Mouse (Mus musculus) 3T3-L1 (cell line): ENCODE data around the gene Tdrd1.

Experiments
- DNase-seq: peaks from one replicate; pipeline ENCODE4 v3.0.0-alpha.2; 2015; ENCODE audit warnings: low read depth, low spot score

The Tdrd1 gene

DNA sequence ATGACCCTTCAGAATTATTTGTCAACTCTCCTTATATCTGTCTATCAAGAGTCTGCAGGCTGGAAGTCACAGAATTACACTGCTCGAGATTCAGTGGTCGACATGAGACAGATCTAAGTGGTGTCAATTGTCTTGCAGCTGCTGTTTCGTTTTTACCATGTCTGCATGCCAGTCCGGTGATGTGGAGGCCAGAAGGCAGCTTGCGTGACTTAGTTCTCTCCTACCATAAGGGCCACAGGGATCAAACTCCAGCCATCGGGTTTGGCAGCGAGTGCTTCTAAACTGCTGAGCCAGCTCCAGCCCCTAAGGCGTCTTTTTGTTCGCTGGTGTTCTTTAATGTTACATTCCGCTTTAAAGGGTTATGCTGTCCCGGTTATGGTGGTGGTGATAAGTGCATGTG is 2.3 kb downstream of the Tdrd1 start:
- DNase-seq: no peak

DNA sequence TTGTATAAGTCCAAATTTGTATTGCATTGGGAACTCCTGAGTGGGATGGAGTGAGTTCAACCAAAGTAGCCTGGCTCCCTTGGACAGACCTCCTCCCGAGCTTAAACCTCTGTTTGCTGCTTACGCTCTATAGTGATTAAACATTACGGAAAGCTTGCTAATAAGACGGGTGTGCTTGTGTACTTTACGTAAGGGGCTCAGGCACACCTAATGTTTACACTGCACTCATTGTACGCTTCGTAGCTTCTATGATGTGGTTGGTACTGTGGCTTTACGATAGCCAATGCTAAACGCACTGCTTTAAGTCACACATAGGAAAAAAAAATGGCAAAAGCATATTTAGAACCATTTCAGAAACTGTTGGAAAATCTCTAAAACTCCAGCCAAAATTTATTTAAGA is 3.3 kb downstream of the Tdrd1 start:
- DNase-seq: no peak

GRCm38 (mm10) chr19:56830163-56830562 is 4.2 kb downstream of the Tdrd1 start:
- no peak for DNase-seq

- no peak for DNase-seq
Observed at GRCm38 (mm10) chr19:56835340-56835739, 9.3 kb downstream of the Tdrd1 start.

GRCm38 (mm10) chr19:56838942-56839706 is 13.1 kb downstream of the Tdrd1 start:
- no peak for DNase-seq

DNA sequence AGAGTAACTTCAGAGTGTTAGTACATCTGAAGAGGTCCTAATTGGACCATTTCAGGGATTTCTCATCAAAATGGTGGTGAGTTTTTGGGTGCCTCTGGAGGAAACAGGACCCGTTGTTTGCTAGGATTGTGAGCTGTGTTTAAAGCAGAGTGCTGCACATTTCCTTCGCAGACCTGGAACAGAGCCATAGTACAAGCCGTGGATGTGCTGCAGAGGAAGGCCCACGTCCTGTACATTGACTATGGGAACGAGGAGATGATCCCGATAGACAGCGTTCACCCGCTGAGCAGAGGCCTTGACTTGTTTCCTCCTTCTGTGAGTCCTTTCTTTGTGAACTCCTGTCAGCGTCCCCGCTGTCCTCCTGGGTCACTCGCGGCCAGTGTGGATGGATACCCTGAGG is 17.0 kb downstream of the Tdrd1 start:
- no peak for DNase-seq

GRCm38 (mm10) chr19:56852590-56852989 is 26.6 kb downstream of the Tdrd1 start:
- DNase-seq: peak; percentile 47

GRCm38 (mm10) chr19:56856455-56856854 is 30.4 kb downstream of the Tdrd1 start:
- DNase-seq: peak; percentile 11

DNA sequence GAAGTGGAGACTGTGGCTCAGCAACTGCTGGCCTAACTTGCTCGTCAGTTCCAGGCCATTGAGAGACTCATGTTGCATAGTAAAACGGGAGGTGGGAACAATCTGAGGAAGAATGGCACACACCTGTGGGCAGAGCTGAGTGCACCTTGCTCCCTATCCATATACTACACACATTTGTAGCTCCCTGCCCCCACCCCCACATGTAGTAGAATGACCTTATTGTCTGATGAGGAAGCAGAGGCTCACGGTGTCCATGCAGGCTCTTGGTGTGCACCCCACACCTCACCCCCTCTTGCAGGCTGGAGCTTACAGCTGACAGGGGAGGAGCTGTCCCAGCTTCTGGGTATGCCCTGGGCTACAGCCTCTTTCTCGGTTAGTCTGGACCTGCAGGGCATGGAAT is 41.7 kb downstream of the Tdrd1 start:
- no peak for DNase-seq

GRCm38 (mm10) chr19:56873816-56874600 is 48.0 kb downstream of the Tdrd1 start, which contains the start of gene Vwa2:
Gene Vwa2, plus strand, starts transcription at chr19:56874249.
- DNase-seq: no peak

DNA sequence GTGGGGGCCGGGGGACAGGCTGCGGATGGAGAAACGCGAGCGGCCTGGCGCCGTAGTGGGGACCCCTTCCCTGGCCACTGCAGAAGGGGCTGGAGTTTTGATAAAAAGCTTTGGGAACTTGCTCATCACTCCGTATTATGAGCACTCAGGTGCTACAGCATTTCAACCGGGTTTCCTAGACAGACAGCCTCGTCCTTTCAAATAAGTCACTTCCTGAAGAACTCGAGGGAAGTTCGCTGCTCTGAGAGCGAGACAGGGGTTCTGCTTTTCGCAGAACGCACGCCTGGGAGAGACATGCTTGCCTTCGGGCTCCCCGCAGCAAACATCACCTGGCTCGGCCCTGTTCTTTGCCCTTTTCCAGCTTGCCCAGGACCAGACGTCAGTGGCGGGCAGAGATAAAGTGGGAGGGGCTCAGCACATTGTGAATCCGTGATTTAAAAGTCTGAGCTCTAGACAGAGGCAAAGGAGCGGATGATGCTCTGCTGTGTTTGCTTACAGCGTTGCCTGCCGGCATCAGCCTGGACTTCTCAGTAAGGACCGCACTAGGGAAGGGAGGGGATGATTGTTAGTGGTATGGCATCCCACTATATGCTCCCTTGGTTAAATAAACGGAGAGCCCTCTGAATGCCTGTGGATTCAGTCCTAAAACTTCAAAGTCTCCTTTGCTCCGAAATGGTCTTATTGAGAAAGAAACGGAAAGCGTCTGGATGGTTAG is 48.7 kb downstream of the Tdrd1 start:
- no peak for DNase-seq

- peak; percentile 63 for DNase-seq
Observed at GRCm38 (mm10) chr19:56877364-56877763, 51.4 kb downstream of the Tdrd1 start.

- no peak for DNase-seq
Observed at GRCm38 (mm10) chr19:56887879-56888278, 61.9 kb downstream of the Tdrd1 start.

DNA sequence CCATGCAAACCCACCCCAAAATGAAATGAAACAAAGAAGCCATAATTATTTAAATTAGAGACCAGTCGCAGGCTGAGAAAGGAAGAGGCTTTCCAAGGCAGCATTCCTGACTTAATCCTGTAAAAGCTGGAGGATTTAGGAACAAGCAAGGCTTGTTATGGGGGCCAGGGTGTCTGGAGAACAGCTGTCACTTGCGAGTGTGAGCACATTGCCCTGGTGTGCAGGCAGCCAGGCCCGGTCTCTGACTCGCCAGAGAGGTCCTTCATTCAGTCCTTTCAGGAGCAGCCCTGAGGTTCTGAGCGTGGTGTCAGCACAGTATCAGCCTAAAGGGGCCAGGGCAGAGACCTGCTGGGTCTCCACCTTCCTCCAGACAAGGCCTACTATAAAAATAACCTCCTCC is 62.6 kb downstream of the Tdrd1 start:
- no peak for DNase-seq

DNA sequence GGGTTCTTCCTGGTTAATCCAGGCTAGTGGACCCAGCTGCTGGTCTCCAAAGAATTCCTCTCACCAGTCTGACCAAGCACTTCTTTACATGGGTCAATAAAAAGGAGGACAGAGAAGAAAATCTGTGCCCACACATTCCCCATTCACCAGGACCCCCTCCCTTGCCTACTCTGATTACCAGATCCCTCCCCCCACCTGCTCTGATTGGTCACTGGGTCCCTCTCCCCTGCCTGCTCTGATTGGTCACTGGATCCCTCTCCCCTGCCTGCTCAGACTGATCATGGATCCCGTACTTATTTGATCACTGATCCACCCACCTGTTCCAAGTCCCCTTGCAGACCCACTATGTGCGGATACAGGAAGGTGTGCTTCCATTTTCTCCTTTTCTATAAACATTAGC is 65.4 kb downstream of the Tdrd1 start:
- no peak for DNase-seq

DNA sequence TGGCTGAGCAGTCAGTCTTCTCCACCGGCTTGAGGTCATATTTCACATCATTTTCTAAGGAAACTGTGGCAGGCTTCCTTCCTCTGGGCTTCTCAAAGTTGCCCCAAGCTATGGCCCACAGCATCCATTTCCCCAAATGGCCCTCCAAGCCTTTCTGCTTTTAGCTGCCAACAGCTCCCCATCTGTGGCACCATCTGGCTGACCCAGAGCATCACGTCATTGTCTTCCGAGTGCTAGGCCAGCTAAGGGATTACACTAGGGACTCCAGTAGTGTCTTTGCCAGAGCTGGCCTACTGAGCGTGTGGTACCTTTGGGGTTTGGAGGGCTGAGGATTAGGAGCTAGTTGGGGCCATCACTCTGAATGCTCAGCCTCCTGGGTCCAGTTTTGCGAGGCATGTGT is 66.6 kb downstream of the Tdrd1 start:
- DNase-seq: no peak

DNA sequence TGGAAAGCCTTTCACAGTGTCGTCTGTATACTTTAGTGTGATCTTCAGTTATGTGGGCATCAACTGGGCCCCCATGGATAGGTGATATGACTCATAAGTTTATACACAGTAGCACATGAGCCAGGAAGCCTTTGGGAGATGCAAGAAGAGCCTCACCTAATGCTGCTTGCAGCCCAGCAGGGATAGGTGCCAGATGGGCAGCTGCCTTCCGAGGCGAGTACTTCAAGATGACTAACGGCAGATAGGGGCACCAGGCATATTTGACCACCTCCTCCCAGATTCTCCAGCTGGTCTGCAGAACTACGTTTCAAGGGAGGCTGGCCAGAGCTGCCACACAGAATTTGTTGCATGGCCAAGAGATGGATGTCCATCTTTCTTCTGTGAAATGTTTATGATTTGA is 67.3 kb downstream of the Tdrd1 start:
- DNase-seq: no peak

GRCm38 (mm10) chr19:56897654-56898053 is 71.6 kb downstream of the Tdrd1 start:
- no peak for DNase-seq

GRCm38 (mm10) chr19:56904095-56904494 is 78.1 kb downstream of the Tdrd1 start:
- no peak for DNase-seq

- peak; percentile 71 for DNase-seq
Observed at GRCm38 (mm10) chr19:56905395-56905794, 79.4 kb downstream of the Tdrd1 start.

DNA sequence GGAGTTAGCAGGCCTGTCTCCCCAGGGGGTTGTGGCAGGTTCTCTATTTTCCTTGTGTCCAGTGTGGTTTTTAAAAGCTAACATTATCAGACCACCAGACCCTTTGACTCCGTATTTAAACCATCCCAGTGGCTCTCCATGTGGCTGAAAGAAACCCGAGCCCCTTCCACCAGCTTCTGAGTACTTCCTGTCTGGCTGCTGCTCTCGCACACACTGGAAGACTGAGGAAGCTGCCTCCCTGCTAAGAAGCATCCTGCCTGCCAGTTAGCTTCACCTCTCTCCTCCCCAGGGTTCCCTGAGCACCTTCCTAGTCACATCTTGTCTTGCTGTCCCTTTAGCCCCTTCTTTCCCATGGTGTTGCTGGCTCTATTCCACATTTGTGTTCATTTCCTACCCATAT is 81.8 kb downstream of the Tdrd1 start:
- DNase-seq: no peak
